Mouse (Mus musculus): ENCODE results near the gene Rbm47. TPM values are rescaled to one million over a fixed set of nuclear protein-coding genes. Genes with fewer than 3 reads are reported as not detected.

Gene Rbm47
- total and polyA plus RNA-seq, 3 experiments, result 1.9 to 3.5 (median 2.2) TPM

DNA sequence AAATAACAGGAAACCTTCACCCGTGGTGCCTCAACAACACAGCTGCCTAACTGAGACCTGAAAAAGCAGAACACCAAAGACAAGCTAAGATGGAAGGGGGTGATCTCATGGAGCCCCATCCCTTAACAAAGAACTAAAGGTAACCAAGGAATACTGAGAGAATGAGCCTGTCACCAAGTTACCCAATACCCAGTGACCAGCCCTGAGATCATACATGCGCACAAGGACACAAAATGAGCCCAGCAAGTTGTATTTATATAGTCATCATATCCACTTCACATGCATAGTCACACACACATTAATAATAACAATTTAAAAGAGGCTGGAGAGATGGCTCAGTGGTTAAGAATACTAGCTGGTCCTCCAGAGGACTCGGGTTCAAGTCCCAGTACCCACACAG is 44.0 kb downstream of the Rbm47 start:
- Histone ChIP-seq H3K27ac (no peak overlapping the region), H3K4me3 (no peak overlapping the region), H3K4me1 (ENCODE audit: control insufficient read depth, insufficient read depth, low read length) (no peaks in the 10 kb centered on the region), H3K36me3 (ENCODE audit: control insufficient read depth, insufficient read depth, low read length) (no peaks in the 10 kb centered on the region), H3K79me2 (replicated peaks; ENCODE audit: control insufficient read depth, insufficient read depth, low read length) (no peaks in the 10 kb centered on the region), H3K9ac (ENCODE audit: low read depth, low read length) (no peak overlapping the region), H3K27me3 (ENCODE audit: control insufficient read depth, insufficient read depth, low read length) (no peaks in the 10 kb centered on the region)
- WGBS, result 77% methylated on average over 3 of the region's 3 CpGs
- DNase-seq, result no peak
- TF ChIP-seq CTCF (IDR thresholded peaks at IDR 0.05), result no peak
- TF ChIP-seq POLR2A (IDR thresholded peaks at IDR 0.05; ENCODE audit: insufficient read depth, low read depth, low read length), result no peak
- no peak for TF ChIP-seq EP300 (IDR thresholded peaks at IDR 0.05; ENCODE audit: insufficient read depth, low read depth, low read length)
- intact Hi-C loops (cut with DNase I), result no loop called here

DNA sequence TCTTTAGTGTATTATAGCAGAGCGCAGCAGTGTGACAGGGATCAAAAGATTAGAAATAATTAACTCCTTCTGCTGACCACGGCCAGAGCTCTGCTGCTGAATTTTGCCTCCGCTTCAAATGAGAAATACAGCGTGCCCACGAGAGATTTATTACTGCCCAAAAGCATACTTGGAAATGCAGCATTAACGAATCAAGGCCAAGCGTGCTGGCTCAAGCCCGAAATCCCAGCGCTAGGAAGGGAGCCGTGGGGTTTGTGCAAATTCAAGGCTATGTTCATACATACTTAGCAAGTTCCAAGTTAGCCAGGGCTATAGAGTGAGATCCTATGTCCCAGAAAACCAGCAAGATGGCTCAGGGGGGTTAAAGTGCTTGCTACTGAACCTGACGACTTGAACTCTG is 47.5 kb downstream of the Rbm47 start:
- H3K9ac ChIP-seq (ENCODE audit: low read depth, low read length), result no peak overlapping the region
- no peaks in the 10 kb centered on the region for H3K4me1 ChIP-seq (ENCODE audit: control insufficient read depth, insufficient read depth, low read length)
- DNase-seq, result no peak
- H3K79me2 ChIP-seq (replicated peaks; ENCODE audit: control insufficient read depth, insufficient read depth, low read length), result no peaks in the 10 kb centered on the region
- no peaks in the 10 kb centered on the region for H3K36me3 ChIP-seq (ENCODE audit: control insufficient read depth, insufficient read depth, low read length)
- WGBS, result 88% methylated on average over 11 of the region's 11 CpGs
- intact Hi-C loops (cut with DNase I), result no loop called here
- no peak overlapping the region for H3K4me3 ChIP-seq
- no peak for TF ChIP-seq CTCF (IDR thresholded peaks at IDR 0.05)
- no peak for TF ChIP-seq POLR2A (IDR thresholded peaks at IDR 0.05; ENCODE audit: insufficient read depth, low read depth, low read length)
- no peaks in the 10 kb centered on the region for H3K27me3 ChIP-seq (ENCODE audit: control insufficient read depth, insufficient read depth, low read length)
- no peak overlapping the region for H3K27ac ChIP-seq

DNA sequence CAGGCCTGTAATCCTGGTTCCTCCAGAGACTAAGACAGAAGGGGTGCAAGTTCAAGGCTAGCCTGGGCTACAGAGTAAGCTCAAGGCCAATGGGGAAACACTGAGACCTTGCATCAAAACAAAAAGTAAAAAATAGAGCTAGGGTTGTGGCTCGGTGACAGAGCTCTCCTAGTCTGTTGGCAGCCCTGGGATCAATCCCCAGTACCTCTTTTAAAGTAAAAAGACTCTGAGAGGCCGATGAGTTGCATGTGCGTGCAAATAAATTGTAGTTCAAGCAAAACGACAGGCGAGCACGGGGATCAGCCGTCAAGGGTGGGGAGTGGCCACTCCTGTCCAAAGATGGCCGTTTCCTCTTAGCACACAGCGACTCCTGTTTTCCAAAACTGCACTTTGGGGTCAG is 48.0 kb downstream of the Rbm47 start:
- no peaks in the 10 kb centered on the region for H3K4me1 ChIP-seq (ENCODE audit: control insufficient read depth, insufficient read depth, low read length)
- DNase-seq, result no peak
- H3K9ac ChIP-seq (ENCODE audit: low read depth, low read length), result no peak overlapping the region
- TF ChIP-seq EP300 (IDR thresholded peaks at IDR 0.05; ENCODE audit: insufficient read depth, low read depth, low read length), result no peak
- TF ChIP-seq CTCF (IDR thresholded peaks at IDR 0.05), result no peak
- TF ChIP-seq POLR2A (IDR thresholded peaks at IDR 0.05; ENCODE audit: insufficient read depth, low read depth, low read length), result no peak
- intact Hi-C loops (cut with DNase I), result no loop called here
- H3K4me3 ChIP-seq, result no peak overlapping the region
- 86% methylated on average over 9 of the region's 9 CpGs for WGBS
- H3K27ac ChIP-seq, result no peak overlapping the region
- H3K27me3 ChIP-seq (ENCODE audit: control insufficient read depth, insufficient read depth, low read length), result no peaks in the 10 kb centered on the region
- H3K79me2 ChIP-seq (replicated peaks; ENCODE audit: control insufficient read depth, insufficient read depth, low read length), result no peaks in the 10 kb centered on the region
- H3K36me3 ChIP-seq (ENCODE audit: control insufficient read depth, insufficient read depth, low read length), result no peaks in the 10 kb centered on the region

DNA sequence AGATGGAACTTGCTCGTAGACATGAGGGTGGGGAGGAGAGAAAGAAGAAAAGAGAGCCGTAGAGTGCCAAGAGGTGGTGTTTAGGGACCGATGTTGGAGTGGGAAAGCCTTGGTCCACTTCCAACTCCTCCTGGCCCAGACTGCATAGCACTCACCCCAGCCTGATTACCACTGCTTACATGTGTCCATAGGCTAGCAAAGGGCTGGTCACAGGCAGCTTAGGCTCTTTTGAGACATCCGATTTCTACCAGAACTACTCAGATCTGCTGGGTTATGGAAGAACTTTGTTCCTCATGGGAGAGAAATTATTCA is 48.9 kb downstream of the Rbm47 start:
- no peaks in the 10 kb centered on the region for H3K27me3 ChIP-seq (ENCODE audit: control insufficient read depth, insufficient read depth, low read length)
- TF ChIP-seq EP300 (IDR thresholded peaks at IDR 0.05; ENCODE audit: insufficient read depth, low read depth, low read length) (no peak), CTCF (IDR thresholded peaks at IDR 0.05) (no peak), POLR2A (IDR thresholded peaks at IDR 0.05; ENCODE audit: insufficient read depth, low read depth, low read length) (no peak)
- WGBS, result 67% methylated on average over 4 of the region's 4 CpGs
- H3K36me3 ChIP-seq (ENCODE audit: control insufficient read depth, insufficient read depth, low read length), result no peaks in the 10 kb centered on the region
- no peak overlapping the region for H3K27ac ChIP-seq
- no peak overlapping the region for H3K4me3 ChIP-seq
- intact Hi-C loops (cut with DNase I), result no loop called here
- DNase-seq, result no peak
- no peak overlapping the region for H3K9ac ChIP-seq (ENCODE audit: low read depth, low read length)
- no peaks in the 10 kb centered on the region for H3K79me2 ChIP-seq (replicated peaks; ENCODE audit: control insufficient read depth, insufficient read depth, low read length)
- no peaks in the 10 kb centered on the region for H3K4me1 ChIP-seq (ENCODE audit: control insufficient read depth, insufficient read depth, low read length)

DNA sequence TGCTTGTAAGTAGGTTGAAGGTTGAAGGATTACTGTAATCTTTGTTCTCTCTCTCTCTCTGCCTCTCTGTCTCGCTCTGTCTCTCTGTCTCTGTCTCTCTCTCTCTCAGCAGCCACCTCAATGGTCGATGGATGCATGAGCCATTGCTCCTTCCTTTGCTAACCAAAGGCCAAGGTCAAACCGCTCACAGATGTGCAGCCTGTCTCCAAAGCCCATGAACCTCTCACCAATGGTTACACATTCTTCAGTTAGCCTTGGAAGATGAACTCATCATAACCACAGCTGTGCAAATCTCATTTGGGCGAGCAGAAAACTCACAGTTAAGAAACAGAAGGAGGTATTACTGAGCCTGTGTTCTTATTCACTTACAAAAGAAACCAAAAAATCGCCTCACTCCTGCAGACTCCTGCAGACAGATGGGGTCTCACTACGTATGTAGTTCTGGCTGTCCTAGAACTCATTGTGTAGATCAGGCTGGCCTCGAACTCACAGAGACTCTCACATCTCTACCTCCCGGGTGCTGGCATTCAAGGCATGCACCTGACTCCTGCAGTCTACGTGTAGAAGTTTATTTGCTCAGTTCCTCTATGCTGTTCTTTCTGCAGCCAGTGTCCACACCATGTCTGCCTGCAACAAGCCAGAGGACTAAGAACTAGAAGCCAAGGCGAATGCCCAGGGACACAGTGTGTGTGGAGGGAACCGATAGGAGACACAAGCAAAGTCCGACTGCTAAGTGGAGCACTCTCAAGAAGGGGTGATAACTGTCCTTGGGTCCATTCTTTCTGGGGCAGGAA is 49.4 kb downstream of the Rbm47 start:
- no peak overlapping the region for H3K4me3 ChIP-seq
- WGBS, result 83% methylated on average over 12 of the region's 12 CpGs
- H3K27ac ChIP-seq, result no peak overlapping the region
- DNase-seq, result no peak
- H3K4me1 ChIP-seq (ENCODE audit: control insufficient read depth, insufficient read depth, low read length), result no peaks in the 10 kb centered on the region
- no peaks in the 10 kb centered on the region for H3K79me2 ChIP-seq (replicated peaks; ENCODE audit: control insufficient read depth, insufficient read depth, low read length)
- no peak for TF ChIP-seq CTCF (IDR thresholded peaks at IDR 0.05)
- no peak for TF ChIP-seq EP300 (IDR thresholded peaks at IDR 0.05; ENCODE audit: insufficient read depth, low read depth, low read length)
- no peak for TF ChIP-seq POLR2A (IDR thresholded peaks at IDR 0.05; ENCODE audit: insufficient read depth, low read depth, low read length)
- no peaks in the 10 kb centered on the region for H3K36me3 ChIP-seq (ENCODE audit: control insufficient read depth, insufficient read depth, low read length)
- intact Hi-C loops (cut with DNase I), result no loop called here
- no peaks in the 10 kb centered on the region for H3K27me3 ChIP-seq (ENCODE audit: control insufficient read depth, insufficient read depth, low read length)
- H3K9ac ChIP-seq (ENCODE audit: low read depth, low read length), result no peak overlapping the region

DNA sequence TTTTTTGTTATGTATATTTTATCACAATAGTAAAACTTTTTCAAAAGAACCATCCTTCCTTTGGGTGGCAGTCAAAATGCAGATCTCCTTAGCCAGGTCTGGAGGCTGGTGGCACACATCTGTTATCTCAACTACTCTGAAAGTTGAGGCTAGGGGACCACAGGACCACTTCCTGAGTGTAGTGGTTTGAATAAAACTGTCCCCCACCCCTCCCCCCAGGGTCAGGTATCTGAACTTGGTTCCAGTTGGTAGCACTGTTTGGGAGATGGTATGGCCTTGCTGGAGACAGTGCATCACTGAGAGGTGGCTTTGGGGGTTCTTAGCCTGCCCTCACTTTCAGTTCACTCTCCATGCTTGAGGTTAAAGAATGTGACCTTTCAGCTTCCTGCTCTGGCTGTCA is 51.7 kb downstream of the Rbm47 start:
- Histone ChIP-seq H3K4me3 (no peak overlapping the region), H3K79me2 (replicated peaks; ENCODE audit: control insufficient read depth, insufficient read depth, low read length) (no peaks in the 10 kb centered on the region), H3K27ac (no peak overlapping the region), H3K36me3 (ENCODE audit: control insufficient read depth, insufficient read depth, low read length) (no peaks in the 10 kb centered on the region), H3K9ac (ENCODE audit: low read depth, low read length) (no peak overlapping the region), H3K4me1 (ENCODE audit: control insufficient read depth, insufficient read depth, low read length) (no peaks in the 10 kb centered on the region), H3K27me3 (ENCODE audit: control insufficient read depth, insufficient read depth, low read length) (no peaks in the 10 kb centered on the region)
- no peak for DNase-seq
- TF ChIP-seq EP300 (IDR thresholded peaks at IDR 0.05; ENCODE audit: insufficient read depth, low read depth, low read length) (no peak), CTCF (IDR thresholded peaks at IDR 0.05) (no peak), POLR2A (IDR thresholded peaks at IDR 0.05; ENCODE audit: insufficient read depth, low read depth, low read length) (no peak)
- intact Hi-C loops (cut with DNase I), result no loop called here

Measured in heart, adult 2 months (tissue).